Mouse (Mus musculus) macrophage (primary cell): ENCODE data around the gene Cd99l2. TPM values are rescaled to one million over a fixed set of nuclear protein-coding genes. Genes with fewer than 3 reads are reported as not detected.

ENCODE experiments used
- H3K27ac ChIP-seq: fragments of 350-480 bp; formaldehyde crosslinking; 2 replicates; pipeline ENCODE4 v1.9.0; 2021
- H3K36me3 ChIP-seq: fragments of 350-480 bp; formaldehyde crosslinking; 2 replicates; pipeline ENCODE4 v1.9.0; 2021; ENCODE audit errors: inconsistent target
- H3K4me3 ChIP-seq: fragments of 350-480 bp; formaldehyde crosslinking; 2 replicates; pipeline ENCODE4 v1.9.0; 2021; ENCODE audit errors: inconsistent target
- H3K79me2 ChIP-seq: fragments of 350-480 bp; formaldehyde crosslinking; 2 replicates; pipeline ENCODE4 v1.9.0; 2021; ENCODE audit errors: inconsistent target
- WGBS: methylation state at CpG from one replicate; pipeline ENCODE4 v1.1.7; 2026; ENCODE audit warnings: inconsistent platforms; ENCODE audit not compliant: missing documents; 5-methylcytosine and 5-hydroxymethylcytosine counted together
- polyA plus RNA-seq: library from polyadenylated mRNA; stranded (reverse); fragments of 250-400 nt; gene quantifications from 3 replicates; pipeline ENCODE4 v1.2.4, GENCODE M21; 2018; ENCODE audit warnings: inconsistent platforms

Cd99l2 gene
- polyA plus RNA-seq, 1 experiment from 2014 or later = 15.1 TPM

DNA sequence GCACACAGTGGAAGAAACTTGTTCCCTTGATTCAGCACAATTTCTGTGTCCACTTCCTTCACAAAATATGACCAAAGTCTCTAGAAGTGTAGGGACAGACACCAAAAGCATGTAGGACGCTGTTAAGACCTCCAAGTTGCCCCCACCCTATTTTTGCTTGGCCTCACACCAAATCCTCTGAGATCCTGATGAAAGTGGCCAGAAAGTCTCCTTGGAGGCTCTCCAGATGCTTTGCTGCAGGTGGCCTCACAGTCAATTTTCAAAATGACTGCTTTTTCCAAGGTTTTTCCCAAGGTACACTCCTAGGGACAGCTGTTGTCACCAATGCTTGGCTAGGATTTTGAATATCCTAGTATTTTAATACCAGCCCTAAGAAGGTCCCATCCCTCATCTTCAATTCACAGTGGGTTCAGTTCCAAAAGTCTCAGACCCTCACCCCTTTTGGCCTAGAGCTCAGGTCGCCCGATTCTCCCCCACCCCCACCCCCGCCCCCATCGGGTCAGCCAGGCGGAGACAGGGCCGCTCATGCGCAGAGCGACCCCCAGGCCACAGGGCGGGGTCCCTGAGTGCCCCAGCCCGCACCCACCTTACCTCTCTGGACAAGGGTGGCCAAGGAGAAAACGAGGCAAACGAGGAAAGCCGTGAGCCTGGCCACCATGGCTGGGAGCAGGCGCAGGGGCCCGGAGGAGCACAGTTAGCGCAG lies 567 bp downstream of the Cd99l2 start:
- H3K4me3 ChIP-seq = peak overlapping the region; percentile 31
- no peaks in the 10 kb centered on the region for H3K36me3 ChIP-seq
- peak overlapping the region; percentile 31 for H3K27ac ChIP-seq
- 20% methylated on average over 8 of the region's 17 CpGs for WGBS
- peaks cover 25% of the 10 kb centered on the region; the same call in 1 of the 2 replicates for H3K79me2 ChIP-seq

DNA sequence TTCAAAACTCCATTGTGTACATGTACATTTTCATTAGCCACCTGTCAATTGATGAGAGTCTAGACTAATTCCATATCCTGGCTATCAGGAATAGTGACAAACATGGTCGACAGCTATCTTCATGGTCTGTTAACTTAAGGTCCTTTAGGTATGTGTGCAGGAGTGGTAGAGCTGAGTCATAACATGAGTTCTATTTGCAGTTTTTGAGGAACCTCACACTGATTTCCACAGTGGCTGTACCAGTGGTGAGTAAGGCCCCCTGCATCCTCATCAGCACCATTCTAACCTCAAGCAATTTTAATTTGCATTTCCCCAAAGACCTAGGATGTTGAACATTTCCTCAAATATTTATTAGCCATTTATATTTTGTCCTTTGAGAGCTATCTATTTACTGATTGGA lies 3.3 kb downstream of the Cd99l2 start:
- Histone ChIP-seq H3K79me2 (peaks cover 25% of the 10 kb centered on the region; the same call in 1 of the 2 replicates), H3K27ac (no peak overlapping the region), H3K36me3 (no peaks in the 10 kb centered on the region), H3K4me3 (no peak overlapping the region)
- no CpG with 5 or more reads among the region's 1 CpGs for WGBS

DNA sequence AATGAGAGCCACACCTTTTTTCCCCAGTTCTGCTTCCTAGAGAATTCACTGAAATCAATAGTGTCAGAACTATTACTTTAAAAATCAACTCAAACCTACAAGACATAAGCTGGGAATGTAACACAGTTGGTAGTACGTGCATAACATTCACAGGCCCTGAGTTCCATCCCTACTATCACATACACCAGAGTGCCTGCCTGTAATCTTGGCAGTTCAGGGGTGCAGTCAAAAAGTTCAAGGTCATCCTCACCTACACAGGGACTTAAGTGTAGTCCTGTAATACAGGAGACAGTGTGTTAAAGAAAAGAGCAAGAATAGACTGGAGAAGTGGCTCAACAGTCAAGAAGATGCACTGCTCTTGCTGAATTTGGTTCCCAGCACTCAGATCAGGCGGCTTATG lies 10.4 kb downstream of the Cd99l2 start:
- 81% methylated on average over 2 of the region's 2 CpGs for WGBS

DNA sequence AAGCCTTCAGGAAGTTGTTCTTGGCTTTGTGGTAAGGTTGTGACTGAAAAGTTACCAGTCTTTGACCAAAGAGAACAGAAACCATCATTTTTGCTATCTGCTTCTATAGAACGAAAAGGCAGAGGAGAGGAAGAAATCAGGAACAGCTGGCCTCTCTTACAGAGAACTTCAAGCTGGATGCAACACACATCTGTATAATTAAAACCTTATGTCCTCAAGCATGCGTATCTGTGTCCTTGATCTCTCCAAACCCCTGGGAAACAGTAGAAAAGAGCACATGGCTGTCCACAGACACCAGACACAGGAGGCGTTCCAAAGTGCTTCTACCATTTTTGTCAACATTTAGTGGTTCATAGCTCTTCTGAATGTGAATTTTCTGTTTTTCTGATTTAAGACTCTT lies 16.7 kb downstream of the Cd99l2 start:
- Histone ChIP-seq H3K27ac (no peak overlapping the region), H3K79me2 (no peaks in the 10 kb centered on the region), H3K36me3 (no peaks in the 10 kb centered on the region), H3K4me3 (no peak overlapping the region)
- WGBS = 62% methylated on average over 3 of the region's 3 CpGs

More for the DNA sequence above, 10.4 kb downstream of the Cd99l2 start:
- Histone ChIP-seq H3K36me3 (no peaks in the 10 kb centered on the region), H3K4me3 (no peak overlapping the region), H3K27ac (no peak overlapping the region), H3K79me2 (no peaks in the 10 kb centered on the region; the same call in 1 of the 2 replicates)

DNA sequence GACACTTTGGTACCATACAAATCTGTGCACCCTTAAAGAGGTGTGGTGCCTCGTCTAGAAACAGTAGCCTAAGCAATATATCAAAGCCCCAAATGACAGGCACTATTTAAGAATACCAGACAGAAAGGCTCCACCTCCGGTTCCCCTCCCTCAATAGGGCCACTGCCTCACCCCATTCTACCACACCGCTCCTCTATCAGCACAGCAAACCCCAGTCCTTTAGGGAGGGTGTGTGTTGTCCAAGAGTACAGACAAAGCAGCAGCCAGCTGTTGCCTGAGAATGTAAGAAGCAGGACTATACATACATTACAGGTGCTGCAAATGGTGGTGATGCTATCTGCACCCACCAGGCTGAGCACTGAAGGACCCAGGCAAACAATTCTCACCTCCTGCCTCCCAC lies 17.2 kb downstream of the Cd99l2 start:
- no peak overlapping the region for H3K27ac ChIP-seq
- H3K4me3 ChIP-seq = no peak overlapping the region
- H3K36me3 ChIP-seq = no peaks in the 10 kb centered on the region
- WGBS = 85% methylated on average over 3 of the region's 3 CpGs
- no peaks in the 10 kb centered on the region for H3K79me2 ChIP-seq

DNA sequence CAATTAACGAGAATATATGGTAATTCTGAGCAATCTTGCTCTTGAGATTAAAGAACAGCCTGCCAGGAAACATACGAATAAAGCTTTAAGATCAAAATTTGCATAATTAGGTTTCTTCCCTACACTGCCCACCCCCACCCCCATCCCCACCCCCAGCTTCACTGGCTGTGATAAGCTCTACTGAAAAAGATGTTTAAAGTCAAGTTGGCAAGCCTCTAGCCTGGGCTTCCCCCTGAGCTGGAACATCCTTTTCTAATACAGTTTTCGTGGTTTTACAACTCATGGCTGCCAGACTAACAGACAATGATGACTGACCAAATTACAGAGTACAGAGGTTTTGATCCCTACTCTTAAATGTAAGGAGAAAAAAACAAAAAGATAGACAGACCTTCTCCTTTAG lies 17.6 kb downstream of the Cd99l2 start:
- Histone ChIP-seq H3K36me3 (no peaks in the 10 kb centered on the region), H3K79me2 (no peaks in the 10 kb centered on the region), H3K4me3 (no peak overlapping the region), H3K27ac (no peak overlapping the region)
- WGBS = 68% methylated on average over 3 of the region's 3 CpGs

DNA sequence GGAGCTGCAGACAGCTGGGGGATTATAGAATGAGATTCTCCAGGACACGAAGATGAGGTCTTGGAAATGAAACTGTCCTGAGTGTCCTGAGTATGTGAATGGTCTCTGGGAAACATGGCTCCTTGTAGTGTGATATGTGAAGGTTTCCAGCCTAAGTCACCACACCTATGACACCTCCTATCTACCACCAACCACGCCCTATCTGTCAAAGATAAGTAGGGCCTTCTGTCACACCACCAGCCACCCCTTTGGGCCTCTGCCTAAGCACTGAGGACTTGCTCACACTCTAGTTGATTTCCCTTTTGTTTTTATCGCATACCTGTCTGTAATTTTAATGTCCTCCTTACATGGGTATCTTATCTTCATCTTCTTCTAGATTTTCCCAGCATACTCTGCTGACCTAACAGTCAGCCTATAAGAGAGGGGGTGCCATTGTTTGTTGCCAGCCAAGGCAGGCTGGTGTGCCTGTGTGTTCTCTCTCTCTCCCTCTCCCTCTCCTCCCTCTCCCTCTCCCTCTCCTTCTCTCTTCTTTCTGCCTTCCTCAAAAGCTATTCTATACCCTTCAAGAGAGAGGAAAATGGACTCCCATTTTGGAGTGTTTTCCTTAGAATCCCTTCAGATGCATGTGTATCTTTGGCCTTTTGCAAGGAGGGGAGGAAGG lies 18.2 kb downstream of the Cd99l2 start:
- no peak overlapping the region for H3K27ac ChIP-seq
- no peak overlapping the region for H3K4me3 ChIP-seq
- 89% methylated on average over 3 of the region's 3 CpGs for WGBS
- no peaks in the 10 kb centered on the region for H3K36me3 ChIP-seq
- H3K79me2 ChIP-seq = no peaks in the 10 kb centered on the region

DNA sequence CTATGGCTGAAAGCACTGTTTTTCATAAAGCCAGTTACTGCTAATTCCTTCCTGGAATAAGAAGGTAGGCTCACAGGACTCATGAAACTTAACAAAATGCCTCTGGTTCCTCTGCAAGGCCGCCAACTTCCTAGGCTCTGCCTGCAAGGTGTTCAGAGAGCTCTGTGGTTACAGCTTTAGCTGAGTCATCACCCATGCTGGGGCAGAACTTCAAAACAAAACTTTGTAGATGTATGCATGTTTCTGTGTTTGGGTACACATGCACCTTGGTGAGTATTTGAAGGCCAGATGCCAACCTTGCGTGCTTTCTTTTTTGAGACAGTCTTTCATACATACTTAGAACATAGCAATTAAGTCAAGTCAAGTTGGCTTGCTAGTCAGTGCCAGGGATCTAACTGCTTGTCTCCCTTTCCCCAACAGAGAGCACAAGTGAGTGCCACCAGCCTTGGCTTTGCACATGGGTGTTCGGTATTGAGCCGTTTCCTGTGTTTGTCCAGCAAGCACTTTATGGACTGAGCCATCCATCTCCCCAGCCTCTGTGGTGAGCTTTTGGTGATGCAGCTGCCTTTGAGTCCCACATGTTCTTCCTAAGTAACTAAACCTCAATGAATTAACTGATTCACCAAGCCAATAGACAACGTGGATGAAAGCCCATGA lies 23.9 kb downstream of the Cd99l2 start:
- 41% methylated on average over 4 of the region's 5 CpGs for WGBS
- no peaks in the 10 kb centered on the region for H3K36me3 ChIP-seq
- no peaks in the 10 kb centered on the region for H3K79me2 ChIP-seq
- H3K4me3 ChIP-seq = no peak overlapping the region
- H3K27ac ChIP-seq = no peak overlapping the region

DNA sequence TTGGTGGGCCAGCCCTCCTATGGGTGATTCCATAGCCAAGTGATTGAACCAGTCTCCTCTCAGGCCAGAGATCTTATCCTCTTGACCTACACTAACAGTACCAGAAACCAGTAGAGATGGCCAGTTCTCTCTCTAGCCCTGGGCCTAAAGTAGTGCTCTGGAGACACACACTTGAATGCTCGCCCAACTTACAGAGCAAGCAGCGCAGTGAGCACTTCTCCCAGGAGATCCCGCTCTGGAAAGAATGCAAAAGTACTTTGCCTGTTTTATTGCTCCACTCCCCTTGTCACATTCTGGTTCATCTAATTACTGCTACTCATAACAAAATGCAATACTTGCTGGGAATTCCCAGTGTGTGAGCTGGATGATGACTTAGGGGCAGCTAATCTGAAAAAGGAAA lies 25.2 kb downstream of the Cd99l2 start:
- no peaks in the 10 kb centered on the region for H3K36me3 ChIP-seq
- WGBS = 96% methylated on average over 3 of the region's 3 CpGs
- no peak overlapping the region for H3K4me3 ChIP-seq
- no peak overlapping the region for H3K27ac ChIP-seq
- no peaks in the 10 kb centered on the region for H3K79me2 ChIP-seq

DNA sequence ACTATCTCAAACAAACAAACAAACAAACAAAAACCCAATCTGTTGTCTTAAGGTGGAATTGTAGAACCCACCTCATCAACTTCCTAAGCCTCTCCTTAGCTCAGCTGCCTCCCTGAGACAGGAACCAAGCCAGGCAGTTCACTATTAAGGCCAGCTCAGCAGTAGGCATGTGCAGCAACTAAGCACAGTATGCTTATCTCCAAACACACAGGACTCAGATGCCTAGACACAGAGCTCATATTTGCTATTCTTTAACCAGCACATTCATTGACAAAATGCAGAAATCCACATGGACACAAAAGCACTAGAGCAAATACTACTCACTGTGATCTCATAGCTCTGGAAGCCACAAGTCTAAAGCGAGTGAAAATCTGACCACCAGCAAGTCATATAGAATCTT lies 27.2 kb downstream of the Cd99l2 start:
- Histone ChIP-seq H3K27ac (no peak overlapping the region), H3K4me3 (no peak overlapping the region), H3K79me2 (no peaks in the 10 kb centered on the region), H3K36me3 (no peaks in the 10 kb centered on the region)
- WGBS = 82% methylated on average over 1 of the region's 1 CpGs

DNA sequence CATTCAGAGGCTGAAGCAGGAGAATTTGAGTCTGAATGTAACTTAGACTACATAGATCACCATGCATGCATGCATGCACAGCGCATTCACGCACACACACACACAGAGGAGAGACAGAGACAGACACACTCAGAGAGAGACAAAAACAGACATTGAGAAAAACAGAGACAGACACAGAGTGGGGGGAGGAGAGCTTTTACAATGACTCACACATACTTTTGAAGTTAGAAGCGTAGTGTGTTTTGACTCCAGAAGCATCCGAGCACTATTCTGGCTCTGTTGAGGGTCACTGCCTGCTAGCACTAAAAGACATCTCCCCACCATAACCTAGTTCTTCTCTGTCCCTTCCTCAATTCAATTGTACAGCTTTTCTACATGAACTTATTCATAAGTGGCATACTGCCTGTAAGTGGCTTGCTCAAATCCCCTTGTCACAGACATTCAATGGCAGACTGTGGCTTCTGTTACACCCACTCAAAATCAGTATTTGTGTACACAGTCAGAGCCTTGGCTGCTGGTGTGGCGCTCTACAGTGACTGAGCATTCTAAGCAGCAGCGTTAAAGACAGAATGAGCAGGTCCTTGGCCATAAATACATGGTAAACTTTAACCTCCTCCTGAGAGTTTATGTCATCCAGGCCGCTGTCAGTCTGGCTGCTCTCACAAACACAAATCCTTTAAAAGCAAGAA lies 28.4 kb downstream of the Cd99l2 start:
- Histone ChIP-seq H3K79me2 (no peaks in the 10 kb centered on the region), H3K27ac (no peak overlapping the region), H3K36me3 (no peaks in the 10 kb centered on the region), H3K4me3 (no peak overlapping the region)
- WGBS = 93% methylated on average over 5 of the region's 7 CpGs

DNA sequence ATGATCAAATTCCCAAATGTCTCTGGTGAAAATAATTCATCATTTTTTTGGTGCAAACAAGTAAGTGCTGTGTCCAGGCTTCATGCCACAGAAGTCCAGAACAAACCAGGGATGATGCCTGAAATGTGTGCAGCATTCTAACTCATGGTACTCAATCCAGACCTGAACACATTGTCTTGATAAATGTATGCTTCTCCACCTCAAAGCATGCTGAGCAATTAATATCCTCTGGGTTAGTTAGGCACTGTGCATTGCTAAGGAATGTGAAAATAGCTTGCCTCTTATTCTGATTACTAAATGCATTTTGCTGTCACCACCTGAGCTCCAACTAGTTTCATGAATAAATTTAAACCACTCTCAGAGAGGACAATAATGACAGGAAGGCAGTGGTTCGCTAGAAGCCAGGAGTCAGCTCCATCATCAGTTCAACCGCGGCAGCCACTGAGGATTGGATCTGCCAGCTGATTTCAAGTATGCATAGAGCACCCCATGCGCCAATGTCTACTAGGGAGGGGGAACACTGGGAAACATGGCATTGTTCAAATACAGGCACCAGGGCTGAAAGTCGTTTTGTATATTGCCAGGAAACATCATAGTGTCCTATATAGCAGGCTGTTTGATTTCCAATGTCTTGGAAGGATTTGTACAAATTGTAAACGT lies 36.4 kb downstream of the Cd99l2 start:
- no peak overlapping the region for H3K27ac ChIP-seq
- no peaks in the 10 kb centered on the region for H3K36me3 ChIP-seq
- no peak overlapping the region for H3K4me3 ChIP-seq
- WGBS = 85% methylated on average over 6 of the region's 6 CpGs
- no peaks in the 10 kb centered on the region for H3K79me2 ChIP-seq

DNA sequence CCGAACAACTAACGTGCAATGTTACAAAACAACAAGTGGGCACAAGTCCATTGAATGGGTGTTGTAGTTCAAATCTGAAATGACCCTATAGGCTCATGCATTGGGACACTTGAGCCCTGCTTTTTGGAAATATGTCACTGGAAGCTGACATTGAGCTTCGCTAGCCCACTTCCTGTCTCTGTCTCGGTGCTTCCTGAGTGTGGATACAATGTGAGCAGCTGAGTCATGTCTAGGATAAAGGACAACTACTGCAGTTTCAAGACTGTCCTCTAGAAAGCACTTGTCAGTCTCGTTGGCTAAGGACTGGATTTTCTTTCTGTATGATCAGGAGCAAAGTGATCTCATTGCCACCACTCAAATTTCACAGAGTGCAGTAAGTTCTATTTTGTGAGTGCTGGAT lies 49.7 kb downstream of the Cd99l2 start:
- Histone ChIP-seq H3K79me2 (no peaks in the 10 kb centered on the region), H3K36me3 (no peaks in the 10 kb centered on the region), H3K4me3 (no peak overlapping the region), H3K27ac (no peak overlapping the region)
- 59% methylated on average over 5 of the region's 5 CpGs for whole genome bisulfite sequencing

DNA sequence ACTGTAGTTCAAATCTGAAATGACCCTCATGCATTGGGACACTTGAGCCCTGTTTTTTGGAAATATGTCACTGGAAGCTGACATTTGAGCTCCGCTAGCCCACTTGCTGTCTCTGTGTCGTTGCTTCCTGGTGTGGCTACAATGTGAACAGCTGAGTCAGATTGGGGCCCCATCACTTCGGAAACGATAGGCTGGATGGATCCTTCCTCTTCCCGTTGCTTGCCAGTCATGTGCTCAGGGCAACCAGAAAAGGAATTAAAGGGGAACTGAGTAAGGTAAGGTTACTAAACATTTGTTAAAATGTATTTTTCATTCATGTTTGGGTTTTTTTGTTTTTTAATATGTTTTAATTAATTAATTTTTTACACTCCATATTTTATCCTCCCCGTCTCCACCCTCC lies 53.2 kb downstream of the Cd99l2 start:
- WGBS = 63% methylated on average over 6 of the region's 6 CpGs
- no peak overlapping the region for H3K4me3 ChIP-seq
- no peak overlapping the region for H3K27ac ChIP-seq
- no peaks in the 10 kb centered on the region for H3K36me3 ChIP-seq
- H3K79me2 ChIP-seq = no peaks in the 10 kb centered on the region
